Mouse (Mus musculus): ENCODE measurements around the gene 4930524J08Rik.

Gene 4930524J08Rik

GRCm38 (mm10) chr5:100005431-100005830 is 26.6 kb downstream of the 4930524J08Rik start:
- DNase-seq (ENCODE audit: low spot score) = no peak

GRCm38 (mm10) chr5:100005896-100006295 is 27.0 kb downstream of the 4930524J08Rik start:
- no peak for DNase-seq (ENCODE audit: low spot score)

GRCm38 (mm10) chr5:100006324-100007039 is 27.6 kb downstream of the 4930524J08Rik start:
- DNase-seq (ENCODE audit: low spot score) = no peak

GRCm38 (mm10) chr5:100007040-100007375 is 28.1 kb downstream of the 4930524J08Rik start:
- DNase-seq (ENCODE audit: low spot score) = no peak

GRCm38 (mm10) chr5:100008485-100008884 is 29.6 kb downstream of the 4930524J08Rik start:
- DNase-seq (ENCODE audit: low spot score) = no peak

GRCm38 (mm10) chr5:100012599-100012998 is 33.7 kb downstream of the 4930524J08Rik start:
- DNase-seq (ENCODE audit: low spot score) = no peak

- no peak for DNase-seq (ENCODE audit: low spot score)
These were observed 41.2 kb downstream of the 4930524J08Rik start for GRCm38 (mm10) chr5:100020089-100020488.

GRCm38 (mm10) chr5:100024403-100024802 is 45.5 kb downstream of the 4930524J08Rik start:
- no peak for DNase-seq (ENCODE audit: low spot score)

- DNase-seq (ENCODE audit: low spot score) = no peak
These were observed 46.0 kb downstream of the 4930524J08Rik start for GRCm38 (mm10) chr5:100024868-100025267.

Data from MN1 (cell line).